Mouse (Mus musculus) embryonic facial prominence, embryonic 14.5 days (tissue): ENCODE data around the gene Irf2. TPM values are rescaled to one million over a fixed set of nuclear protein-coding genes. Genes with fewer than 3 reads are reported as not detected.

Source experiments
- ATAC-seq: fragments of 200-750 bp; cut with Nextera tagmentation; 2 replicates; pipeline ENCODE4 v1.8.0; 2017; ENCODE audit warnings: low read depth, moderate number of reproducible peaks, moderate TSS enrichment
- DNase-seq: peaks from one replicate; pipeline ENCODE4 v3.0.0-alpha.2; 2015; ENCODE audit warnings: low spot score
- H3K27ac ChIP-seq: fragments of 300-500 bp; sonication (generic); replicated peaks from 2 replicates; pipeline ENCODE4 v1.5.1; 2014; ENCODE audit warnings: low read depth, mild to moderate bottlenecking, low read length, moderate library complexity
- H3K27me3 ChIP-seq: fragments of 300-500 bp; sonication (generic); replicated peaks from 2 replicates; pipeline ENCODE4 v1.6.1; 2014; ENCODE audit warnings: low read length; ENCODE audit not compliant: control insufficient read depth, insufficient read depth
- H3K36me3 ChIP-seq: fragments of 300-500 bp; sonication (generic); 2 replicates; pipeline ENCODE4 v1.6.1; 2014; ENCODE audit warnings: low read length, mixed read lengths; ENCODE audit not compliant: control insufficient read depth, insufficient read depth
- H3K4me1 ChIP-seq: fragments of 300-500 bp; sonication (generic); 2 replicates; pipeline ENCODE4 v1.6.1; 2014; ENCODE audit warnings: antibody characterized with exemption, low read length; ENCODE audit not compliant: control insufficient read depth, insufficient read depth
- H3K4me2 ChIP-seq: fragments of 300-500 bp; sonication (generic); 2 replicates; pipeline ENCODE4 v1.6.1; 2014; ENCODE audit warnings: low read depth, mild to moderate bottlenecking, low read length, moderate library complexity, mixed read lengths
- H3K4me3 ChIP-seq: fragments of 300-500 bp; sonication (generic); 2 replicates; pipeline ENCODE4 v1.5.1; 2014; ENCODE audit warnings: low read depth, mild to moderate bottlenecking, low read length
- H3K9ac ChIP-seq: fragments of 300-500 bp; sonication (generic); 2 replicates; pipeline ENCODE4 v1.6.1; 2014; ENCODE audit warnings: low read depth, mild to moderate bottlenecking, low read length, moderate library complexity, mixed read lengths
- H3K9me3 ChIP-seq: fragments of 300-500 bp; sonication (generic); 2 replicates; pipeline ENCODE4 v1.6.1; 2016; ENCODE audit warnings: low read length; ENCODE audit not compliant: control insufficient read depth
- WGBS: fragments of 180-500 bp; shearing (Covaris S2); extraction: QIAGEN DNeasy Blood & Tissue Kit; methylation state at CpG from one replicate; pipeline ENCODE4 v1.1.7; 2014; 5-methylcytosine and 5-hydroxymethylcytosine counted together
- polyA plus RNA-seq: library from polyadenylated mRNA; unstranded; fragments of >200 nt; fragmentation: Nextera tagmentation; extraction: Ambion mirVana; gene quantifications from 2 replicates; pipeline ENCODE4 v1.2.1, GENCODE M21; 2014

The Irf2 gene
- polyA plus RNA-seq, 1 experiment from 2014 or later: 15.3 TPM

DNA sequence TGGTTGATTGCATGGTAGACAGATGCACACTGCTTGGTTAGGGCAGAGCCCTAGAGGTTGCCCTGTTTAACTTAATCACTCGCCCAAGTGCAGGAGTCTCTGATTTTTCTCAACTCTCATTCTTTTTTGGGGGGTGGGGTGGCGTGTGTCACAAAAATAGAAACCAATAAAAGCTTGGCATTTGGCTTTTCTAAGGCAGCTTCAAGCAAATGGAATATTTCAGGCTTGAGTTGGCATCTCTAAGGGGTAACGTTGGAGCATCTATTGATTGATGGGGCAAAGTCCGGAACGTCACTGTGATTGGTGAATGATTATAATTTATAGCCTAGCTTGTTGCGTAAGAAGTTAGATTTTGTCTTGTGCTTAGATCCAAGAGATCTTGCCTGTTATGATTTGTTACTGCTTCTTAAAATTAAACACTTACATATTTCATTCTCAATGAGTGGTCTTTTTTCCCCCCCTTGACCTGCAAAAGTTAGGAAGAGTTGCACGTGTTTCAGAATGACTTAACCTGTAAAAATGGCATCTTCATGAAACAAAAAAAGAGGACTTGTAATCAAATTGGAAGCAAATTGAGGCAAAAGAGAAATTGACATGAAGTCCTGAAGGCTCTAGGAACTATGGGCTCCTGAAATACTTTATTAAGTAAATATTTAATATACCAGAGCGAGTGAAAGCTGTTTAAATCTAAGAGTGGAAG, 2.6 kb downstream of the Irf2 start:
- WGBS: 63% methylated on average over 8 of the region's 8 CpGs
- peak overlapping the region; percentile 93 for H3K4me3 ChIP-seq

DNA sequence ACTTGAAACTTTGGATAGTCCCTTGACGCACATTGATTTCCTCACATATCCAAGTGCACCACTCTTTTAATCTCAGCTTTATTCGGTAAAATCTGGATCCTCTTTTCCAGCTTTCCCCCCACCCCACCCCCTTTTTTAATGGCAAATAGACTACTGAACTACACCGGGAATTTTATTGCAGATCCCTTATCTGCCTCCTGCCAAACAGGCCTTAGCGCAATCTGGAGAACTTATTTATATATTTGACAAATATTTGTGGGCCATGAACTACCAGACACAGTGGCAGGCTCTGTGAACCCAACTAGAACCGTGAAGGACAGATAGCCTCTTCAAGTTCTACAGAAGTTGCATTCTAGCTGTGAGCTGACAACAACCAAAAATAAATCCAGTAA, 3.2 kb downstream of the Irf2 start:
- Histone ChIP-seq H3K4me3 (no peak overlapping the region), H3K27ac (no peak overlapping the region), H3K9ac (no peak overlapping the region), H3K4me1 (peaks cover 24% of the 10 kb centered on the region), H3K4me2 (no peak overlapping the region), H3K27me3 (no peaks in the 10 kb centered on the region), H3K9me3 (no peaks in the 10 kb centered on the region), H3K36me3 (no peaks in the 10 kb centered on the region)
- 69% methylated on average over 5 of the region's 5 CpGs for WGBS
- DNase-seq: no peak
- no peak for ATAC-seq

More for the DNA sequence above, 2.6 kb downstream of the Irf2 start:
- Histone ChIP-seq H3K9me3 (no peaks in the 10 kb centered on the region), H3K27me3 (no peaks in the 10 kb centered on the region), H3K27ac (no peak overlapping the region), H3K4me2 (peak overlapping the region; percentile 65), H3K4me1 (peaks cover 24% of the 10 kb centered on the region), H3K9ac (peak overlapping the region; percentile 99), H3K36me3 (no peaks in the 10 kb centered on the region)
- ATAC-seq (no peak), DNase-seq (no peak)

DNA sequence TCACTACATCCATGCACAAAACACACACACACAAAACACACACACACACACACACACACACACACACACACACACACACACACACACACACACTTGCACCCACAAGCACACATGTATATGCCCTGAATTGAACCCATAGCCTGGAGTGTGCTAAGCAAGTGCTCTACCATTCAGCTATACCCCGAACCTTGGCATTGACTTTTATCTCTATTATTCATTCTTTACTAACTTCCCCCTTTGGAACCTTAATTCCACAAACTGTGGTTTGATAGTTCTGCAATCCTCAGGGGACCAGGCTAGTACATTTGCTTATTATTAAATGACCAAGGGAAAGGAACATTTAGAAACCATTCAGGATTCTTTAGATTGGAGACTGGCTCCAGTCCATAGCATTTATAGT, 5.9 kb downstream of the Irf2 start:
- no peak overlapping the region for H3K4me3 ChIP-seq
- H3K4me2 ChIP-seq: no peak overlapping the region
- H3K9me3 ChIP-seq: no peaks in the 10 kb centered on the region
- no peak overlapping the region for H3K27ac ChIP-seq
- no peak overlapping the region for H3K9ac ChIP-seq
- H3K27me3 ChIP-seq: no peaks in the 10 kb centered on the region
- 87% methylated on average over 1 of the region's 1 CpGs for WGBS
- H3K36me3 ChIP-seq: no peaks in the 10 kb centered on the region
- ATAC-seq (no peak), DNase-seq (no peak)
- H3K4me1 ChIP-seq: peaks cover 21% of the 10 kb centered on the region

DNA sequence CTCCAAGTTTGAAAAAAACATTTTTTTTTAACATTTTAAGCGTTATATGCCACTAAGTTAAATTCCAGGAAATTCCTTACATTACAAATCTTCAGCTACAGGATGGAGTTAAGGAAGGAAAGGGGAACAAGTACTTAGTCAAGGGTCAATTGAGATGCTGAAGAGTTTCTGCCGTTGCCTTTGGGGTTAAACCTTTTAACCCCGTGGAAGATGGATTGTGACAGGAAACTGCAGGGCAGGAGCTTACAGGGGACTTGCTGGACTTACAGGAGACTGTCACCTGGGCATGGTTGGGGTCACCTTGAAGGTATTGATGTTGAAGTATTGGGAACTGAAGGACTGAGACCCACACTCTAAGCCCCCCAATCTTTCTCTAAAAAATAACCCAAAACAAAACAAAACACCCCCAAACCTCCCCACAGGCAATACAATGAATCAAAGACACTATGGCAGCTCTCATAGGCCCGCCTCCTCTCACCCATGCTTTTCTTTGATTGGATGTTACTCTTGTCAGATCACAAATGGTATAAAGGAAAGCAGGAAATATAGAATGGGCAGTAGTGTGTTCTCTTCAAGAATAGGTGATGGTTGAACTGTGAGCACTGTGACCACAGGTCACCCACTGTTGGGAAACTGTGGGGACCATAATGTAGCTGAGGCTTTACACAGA, 7.9 kb downstream of the Irf2 start:
- no peak overlapping the region for H3K9ac ChIP-seq
- no peaks in the 10 kb centered on the region for H3K9me3 ChIP-seq
- DNase-seq (no peak), ATAC-seq (no peak)
- WGBS: 32% methylated on average over 4 of the region's 4 CpGs
- H3K4me1 ChIP-seq: peaks cover 17% of the 10 kb centered on the region
- no peak overlapping the region for H3K4me2 ChIP-seq
- H3K36me3 ChIP-seq: no peaks in the 10 kb centered on the region
- H3K27me3 ChIP-seq: no peaks in the 10 kb centered on the region
- no peak overlapping the region for H3K27ac ChIP-seq
- H3K4me3 ChIP-seq: no peak overlapping the region

DNA sequence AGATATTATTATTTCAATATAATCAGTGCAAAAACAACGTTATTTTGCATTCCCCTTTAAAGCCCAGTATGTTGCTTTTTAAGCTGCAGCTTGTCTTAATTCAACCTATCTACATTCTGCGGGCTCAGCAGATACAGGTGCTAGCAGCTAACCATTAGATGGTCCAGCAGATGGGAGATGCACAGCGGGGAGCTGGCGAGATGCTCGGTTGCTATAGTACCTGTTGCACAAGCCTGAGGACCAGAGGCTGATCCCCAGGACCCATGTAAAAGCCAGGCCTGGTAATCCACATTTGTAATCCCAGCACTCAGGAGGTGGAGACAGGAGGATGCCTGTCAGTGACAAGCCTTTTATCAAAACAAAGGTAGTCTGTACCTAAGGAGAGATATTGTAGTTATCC, 10.5 kb downstream of the Irf2 start:
- DNase-seq: no peak
- Histone ChIP-seq H3K4me3 (no peak overlapping the region), H3K36me3 (no peaks in the 10 kb centered on the region), H3K4me1 (peaks cover 12% of the 10 kb centered on the region; the same call in 1 of the 2 replicates), H3K4me2 (no peak overlapping the region), H3K9ac (no peak overlapping the region), H3K9me3 (no peaks in the 10 kb centered on the region), H3K27me3 (no peaks in the 10 kb centered on the region), H3K27ac (peak overlapping the region; percentile 19; the same call in 1 of the 2 replicates)
- 61% methylated on average over 5 of the region's 5 CpGs for WGBS
- no peak; the same call in 1 of the 2 replicates for ATAC-seq

DNA sequence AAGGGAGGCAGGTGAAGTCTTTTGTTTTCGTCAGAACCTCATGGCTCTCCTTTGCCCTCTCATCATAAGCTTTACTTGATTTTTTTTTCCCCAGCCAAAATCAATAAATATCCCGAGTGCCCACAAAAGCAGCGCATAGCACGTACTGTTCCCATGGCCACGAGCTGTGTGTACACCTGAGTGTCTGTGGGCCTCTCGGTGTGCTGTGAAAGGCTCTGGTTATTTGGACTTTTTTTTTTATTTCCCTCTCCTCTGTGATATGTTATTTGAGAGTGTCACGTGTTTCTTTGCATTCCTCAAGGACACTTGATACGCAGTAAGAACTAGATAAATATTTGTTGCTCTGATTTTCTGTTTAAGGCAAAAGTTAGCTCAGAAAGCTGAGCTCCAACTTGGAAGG, 11.0 kb downstream of the Irf2 start:
- Histone ChIP-seq H3K9ac (no peak overlapping the region), H3K4me2 (no peak overlapping the region; the same call in 1 of the 2 replicates), H3K36me3 (no peaks in the 10 kb centered on the region), H3K4me3 (no peak overlapping the region), H3K27ac (peak overlapping the region; percentile 34; the same call in 1 of the 2 replicates), H3K9me3 (no peaks in the 10 kb centered on the region), H3K4me1 (peaks cover 13% of the 10 kb centered on the region; the same call in 1 of the 2 replicates), H3K27me3 (no peaks in the 10 kb centered on the region)
- ATAC-seq: peak; percentile 74
- DNase-seq: peak; percentile 42
- 46% methylated on average over 8 of the region's 8 CpGs for WGBS

DNA sequence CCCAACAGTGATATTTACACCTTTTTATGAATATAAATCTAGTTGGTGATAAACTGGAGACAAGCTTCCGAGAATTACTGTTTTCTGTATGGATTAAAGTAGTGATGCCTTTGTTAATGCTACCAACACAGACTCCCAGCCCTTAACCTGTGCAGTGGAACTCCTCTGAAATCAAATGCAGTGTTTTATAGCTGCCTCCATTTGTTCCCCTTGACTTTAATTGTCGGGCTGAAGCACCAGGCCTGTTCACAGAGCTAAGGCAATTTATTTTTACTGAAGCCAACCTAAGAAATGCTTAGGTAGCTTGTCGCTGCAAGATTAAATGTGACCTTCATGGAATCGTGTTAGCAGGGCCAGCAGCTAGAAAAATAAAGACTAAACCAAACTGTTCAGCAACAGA, 11.6 kb downstream of the Irf2 start:
- Histone ChIP-seq H3K9me3 (no peaks in the 10 kb centered on the region), H3K4me3 (no peak overlapping the region), H3K9ac (no peak overlapping the region), H3K27ac (0 out of 2 replicates have a peak overlapping the region, but pooled peaks have one; percentile 34), H3K4me1 (peaks cover 15% of the 10 kb centered on the region; the same call in 1 of the 2 replicates), H3K27me3 (no peaks in the 10 kb centered on the region), H3K36me3 (no peaks in the 10 kb centered on the region), H3K4me2 (no peak overlapping the region)
- ATAC-seq: no peak
- no peak for DNase-seq
- 53% methylated on average over 4 of the region's 4 CpGs for WGBS

DNA sequence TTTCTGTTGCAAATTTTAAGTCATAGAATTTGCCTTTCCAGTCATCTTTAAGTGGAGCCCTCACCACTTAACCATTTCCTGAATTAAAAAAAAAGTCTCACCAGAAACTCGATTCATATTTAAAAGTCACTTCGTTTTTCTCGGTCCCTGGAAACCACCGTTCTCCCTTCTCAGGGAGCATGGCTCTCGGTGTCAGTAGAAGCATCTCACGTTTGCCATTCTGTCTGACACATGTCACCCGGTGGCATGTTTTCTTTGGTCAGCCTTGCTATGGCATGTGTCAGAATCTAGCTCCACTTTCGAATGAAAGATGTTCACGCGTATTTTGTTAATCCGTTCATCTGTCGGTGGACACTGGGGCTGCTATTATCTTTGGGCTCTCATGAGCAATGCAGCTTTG, 13.5 kb downstream of the Irf2 start:
- no peak overlapping the region for H3K4me2 ChIP-seq
- no peaks in the 10 kb centered on the region for H3K9me3 ChIP-seq
- ATAC-seq (no peak), DNase-seq (no peak)
- H3K36me3 ChIP-seq: 0 out of 2 replicates have a peak, but pooled peaks cover 2% of the 10 kb centered on the region
- no peak overlapping the region for H3K4me3 ChIP-seq
- WGBS: 72% methylated on average over 12 of the region's 12 CpGs
- H3K4me1 ChIP-seq: peaks cover 15% of the 10 kb centered on the region; the same call in 1 of the 2 replicates
- no peak overlapping the region for H3K9ac ChIP-seq
- H3K27ac ChIP-seq: no peak overlapping the region
- no peaks in the 10 kb centered on the region for H3K27me3 ChIP-seq
